Mouse (Mus musculus) thymus, postnatal 0 days (tissue): ENCODE measurements around the gene Epha10. TPM values are rescaled to one million over a fixed set of nuclear protein-coding genes. Genes with fewer than 3 reads are reported as not detected.
"Not testable (repeated sequence)": the region's sequence is repeated elsewhere in the genome, so short reads cannot be mapped to it uniquely, and the experiment has no call there.

Experiments used
- DNase-seq: peaks from one replicate; pipeline ENCODE4 v3.0.0-alpha.2; 2015; ENCODE audit warnings: low spot score
- polyA plus RNA-seq: library from polyadenylated mRNA; unstranded; fragments of >200 nt; fragmentation: Nextera tagmentation; extraction: Ambion mirVana; gene quantifications from 2 replicates; pipeline ENCODE4 v1.2.1, GENCODE M21; 2015

Epha10 gene
- polyA plus RNA-seq, 1 experiment from 2014 or later = not detected

- DNase-seq = no peak
These were observed 14.1 kb downstream of the Epha10 start for GRCm38 (mm10) chr4:124894508-124895428.

- no peak for DNase-seq
These were observed 17.7 kb downstream of the Epha10 start for GRCm38 (mm10) chr4:124898428-124898827.

GRCm38 (mm10) chr4:124899906-124900305, 19.2 kb downstream of the Epha10 start:
- DNase-seq = no peak

- DNase-seq = peak; percentile 10
These were observed 24.7 kb downstream of the Epha10 start for GRCm38 (mm10) chr4:124905417-124905816.

GRCm38 (mm10) chr4:124905971-124906822, 25.5 kb downstream of the Epha10 start:
- no peak for DNase-seq

GRCm38 (mm10) chr4:124928102-124928501, 47.4 kb downstream of the Epha10 start:
- no peak for DNase-seq

GRCm38 (mm10) chr4:124936613-124937471, 56.1 kb downstream of the Epha10 start, which contains the start of gene 9930104L06Rik:
9930104L06Rik (plus strand) TSS chr4:124937048.
- peak; percentile 97 for DNase-seq

GRCm38 (mm10) chr4:124939211-124939610, 58.5 kb downstream of the Epha10 start, which contains the start of gene Cdca8:
Cdca8 (minus strand) TSS chr4:124939311.
- not testable (repeated sequence) for DNase-seq

- peak; percentile 80 for DNase-seq
These were observed 62.3 kb downstream of the Epha10 start for GRCm38 (mm10) chr4:124943022-124943421.

GRCm38 (mm10) chr4:124943781-124944180, 63.1 kb downstream of the Epha10 start:
- DNase-seq = no peak

- DNase-seq = no peak
These were observed 64.3 kb downstream of the Epha10 start for GRCm38 (mm10) chr4:124944961-124945360.

- DNase-seq = no peak
These were observed 68.8 kb downstream of the Epha10 start for GRCm38 (mm10) chr4:124949488-124949887.

- DNase-seq = no peak
These were observed 69.7 kb downstream of the Epha10 start for GRCm38 (mm10) chr4:124950181-124951035.

- DNase-seq = no peak
These were observed 70.3 kb downstream of the Epha10 start for GRCm38 (mm10) chr4:124951036-124951433.

GRCm38 (mm10) chr4:124953546-124953945, 72.8 kb downstream of the Epha10 start:
- no peak for DNase-seq

GRCm38 (mm10) chr4:124957284-124957683, 76.6 kb downstream of the Epha10 start:
- DNase-seq = no peak

- DNase-seq = no peak
These were observed 78.4 kb downstream of the Epha10 start for GRCm38 (mm10) chr4:124959062-124959461.

- no peak for DNase-seq
These were observed 80.2 kb downstream of the Epha10 start for GRCm38 (mm10) chr4:124960940-124961339.

GRCm38 (mm10) chr4:124962576-124962975, 81.9 kb downstream of the Epha10 start:
- DNase-seq = no peak
